Mouse (Mus musculus) cerebellum, adult 2 months (tissue): ENCODE data around the gene As3mt. TPM values are rescaled to one million over a fixed set of nuclear protein-coding genes. Genes with fewer than 3 reads are reported as not detected.

Experiments
- DNase-seq, 2 experiments: peaks; one replicate each; pipeline ENCODE4 v3.0.0; 2021
- H3K27ac ChIP-seq: fragments of 200-500 bp; 2 replicates; pipeline ENCODE4 v1.5.1; 2012; ENCODE audit warnings: low read length, control low read depth, inconsistent platforms; ENCODE audit not compliant: insufficient read depth
- H3K27me3 ChIP-seq: fragments of 200-500 bp; 2 replicates; pipeline ENCODE4 v1.6.1; 2012; ENCODE audit warnings: inconsistent platforms, mild to moderate bottlenecking, low read length, moderate library complexity; ENCODE audit not compliant: control insufficient read depth, insufficient read depth
- H3K4me1 ChIP-seq: fragments of 200-500 bp; 2 replicates; pipeline ENCODE4 v1.6.1; 2011; ENCODE audit warnings: low read length; ENCODE audit not compliant: control insufficient read depth, insufficient read depth
- H3K4me3 ChIP-seq: fragments of 200-500 bp; replicated peaks from 2 replicates; pipeline ENCODE3; 2011; ENCODE audit warnings: mild to moderate bottlenecking, low read depth, low read length, control low read depth; ENCODE audit not compliant: insufficient read depth
- CTCF ChIP-seq: fragments of 200-500 bp; IDR thresholded peaks from 2 replicates; pipeline ENCODE4 v1.5.1; 2011; ENCODE audit warnings: low read depth, mild to moderate bottlenecking, control low read depth, low read length, moderate library complexity, borderline replicate concordance; ENCODE audit not compliant: insufficient read depth
- POLR2A ChIP-seq: fragments of 200-500 bp; IDR thresholded peaks from 2 replicates; pipeline ENCODE4 v1.6.1; 2011; ENCODE audit warnings: low read length, control low read depth, borderline replicate concordance; ENCODE audit not compliant: insufficient read depth
- WGBS: fragments of 180-500 bp; shearing (Covaris S2); methylation state at CpG from one replicate; pipeline ENCODE4 v1.1.7; 2018; 5-methylcytosine and 5-hydroxymethylcytosine counted together
- polyA plus RNA-seq: library from polyadenylated mRNA; depleted of rRNA; stranded (reverse); fragments of >200 nt; gene quantifications from 2 replicates; pipeline ENCODE4 v1.2.3, GENCODE M21; 2012

Gene As3mt
- polyA plus RNA-seq, 1 experiment, result 16.5 TPM

- TF ChIP-seq POLR2A (no peak), CTCF (no peak)
- no peaks in the 10 kb centered on the region for H3K4me1 ChIP-seq
- DNase-seq, result no peak
- H3K4me3 ChIP-seq, result no peak overlapping the region
- no peak overlapping the region for H3K27ac ChIP-seq
- 80% methylated on average over 10 of the region's 10 CpGs for WGBS
- no peaks in the 10 kb centered on the region for H3K27me3 ChIP-seq
These were observed 39.0 kb upstream of the As3mt start for GRCm38 (mm10) chr19:46668263-46668662.

GRCm38 (mm10) chr19:46669802-46670201 is 37.5 kb upstream of the As3mt start:
- WGBS, result 92% methylated on average over 5 of the region's 5 CpGs
- TF ChIP-seq CTCF, result no peak
- TF ChIP-seq POLR2A, result no peak

GRCm38 (mm10) chr19:46670691-46671090 is 36.6 kb upstream of the As3mt start:
- Histone ChIP-seq H3K4me3 (no peak overlapping the region), H3K27me3 (no peaks in the 10 kb centered on the region), H3K27ac (no peak overlapping the region), H3K4me1 (no peaks in the 10 kb centered on the region)
- 31% methylated on average over 13 of the region's 13 CpGs for WGBS
- TF ChIP-seq CTCF (peak; percentile 96), POLR2A (no peak)
- peak; percentile 50 to 61 for DNase-seq

More at GRCm38 (mm10) chr19:46669802-46670201, 37.5 kb upstream of the As3mt start:
- no peak for DNase-seq
- Histone ChIP-seq H3K27me3 (no peaks in the 10 kb centered on the region), H3K4me1 (no peaks in the 10 kb centered on the region), H3K4me3 (no peak overlapping the region), H3K27ac (no peak overlapping the region)

DNA sequence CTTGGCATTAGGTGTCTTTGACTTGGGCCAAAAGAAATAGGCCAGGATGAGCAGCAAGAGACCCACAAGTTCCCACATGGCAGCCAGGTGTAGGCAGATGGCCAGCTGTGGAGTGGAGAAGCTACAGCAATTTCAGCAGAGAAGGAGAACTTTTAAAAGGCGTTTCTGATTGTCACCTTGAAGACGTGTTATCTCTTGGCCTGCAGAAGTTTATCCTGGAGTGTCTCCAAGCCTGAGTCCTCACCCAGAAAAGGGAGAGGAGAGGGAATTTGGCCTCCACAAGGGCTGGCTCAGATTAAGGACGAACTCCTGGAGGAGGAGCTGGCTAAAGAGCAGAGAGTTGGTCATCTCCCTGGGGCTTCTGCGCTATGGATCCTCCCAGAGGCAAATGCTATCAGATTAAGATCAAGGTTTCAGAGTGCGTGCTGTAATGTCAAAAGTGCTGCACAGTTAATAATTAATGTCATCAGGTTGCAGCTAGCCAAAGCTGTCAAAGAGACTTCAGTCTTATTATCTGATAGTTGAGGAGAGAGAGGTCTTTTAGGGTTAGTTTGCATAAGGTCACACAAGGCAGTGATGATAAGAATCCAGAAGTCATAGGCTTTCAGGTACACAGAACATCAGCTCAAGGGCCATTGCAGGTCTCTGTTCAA is 34.4 kb upstream of the As3mt start, which contains the start of gene Cyp17a1:
Gene Cyp17a1, minus strand, starts transcription at position 407 of the 653 bp plus-strand sequence.
- WGBS, result 49% methylated on average over 5 of the region's 5 CpGs
- no peak for TF ChIP-seq CTCF
- TF ChIP-seq POLR2A, result no peak
- H3K27ac ChIP-seq, result no peak within 1 kb of the TSS
- no peaks in the 10 kb centered on the region for H3K4me1 ChIP-seq
- no peak within 1 kb of the TSS for H3K4me3 ChIP-seq
- no peaks in the 10 kb centered on the region for H3K27me3 ChIP-seq
- no peak for DNase-seq

GRCm38 (mm10) chr19:46675641-46676040 is 31.6 kb upstream of the As3mt start:
- H3K27me3 ChIP-seq, result no peaks in the 10 kb centered on the region
- TF ChIP-seq POLR2A (no peak), CTCF (no peak)
- H3K4me3 ChIP-seq, result no peak overlapping the region
- H3K27ac ChIP-seq, result no peak overlapping the region
- H3K4me1 ChIP-seq, result no peaks in the 10 kb centered on the region
- 78% methylated on average over 3 of the region's 3 CpGs for WGBS
- DNase-seq, result no peak

DNA sequence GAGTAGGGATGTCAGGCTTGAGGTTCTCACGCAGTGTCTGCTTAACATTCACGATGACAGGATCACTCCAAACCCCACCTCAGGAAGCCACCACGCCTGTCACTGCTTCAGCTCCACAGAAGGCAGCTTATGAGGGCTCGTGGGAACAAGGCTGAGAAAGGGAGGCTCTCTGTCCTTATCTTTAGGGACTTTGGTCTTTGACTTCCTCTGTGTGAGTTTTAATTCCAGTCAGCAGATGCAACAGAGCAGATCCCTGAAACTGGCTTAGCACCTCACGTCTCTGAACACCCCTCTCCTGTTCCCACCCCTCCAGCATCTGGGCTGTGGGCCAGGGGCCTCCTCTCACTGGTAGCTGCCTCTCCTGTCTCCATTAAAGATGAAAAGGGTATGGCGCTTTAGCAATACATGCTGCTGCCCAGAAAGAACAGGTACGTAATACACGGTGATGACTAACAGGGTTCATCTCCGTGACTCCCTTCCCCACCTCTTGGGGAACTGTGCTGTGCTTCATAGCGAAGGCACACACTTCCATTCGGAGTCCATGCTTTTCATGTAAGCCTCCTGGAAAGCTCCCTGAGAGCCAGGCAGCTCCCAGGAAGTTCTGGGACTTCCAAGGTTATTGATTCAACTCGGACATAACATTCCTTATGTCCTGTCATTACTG is 27.4 kb upstream of the As3mt start:
- no peaks in the 10 kb centered on the region for H3K4me1 ChIP-seq
- 66% methylated on average over 12 of the region's 12 CpGs for WGBS
- no peak for DNase-seq
- TF ChIP-seq CTCF, result no peak
- H3K27ac ChIP-seq, result no peak overlapping the region
- no peaks in the 10 kb centered on the region for H3K27me3 ChIP-seq
- H3K4me3 ChIP-seq, result no peak overlapping the region

DNA sequence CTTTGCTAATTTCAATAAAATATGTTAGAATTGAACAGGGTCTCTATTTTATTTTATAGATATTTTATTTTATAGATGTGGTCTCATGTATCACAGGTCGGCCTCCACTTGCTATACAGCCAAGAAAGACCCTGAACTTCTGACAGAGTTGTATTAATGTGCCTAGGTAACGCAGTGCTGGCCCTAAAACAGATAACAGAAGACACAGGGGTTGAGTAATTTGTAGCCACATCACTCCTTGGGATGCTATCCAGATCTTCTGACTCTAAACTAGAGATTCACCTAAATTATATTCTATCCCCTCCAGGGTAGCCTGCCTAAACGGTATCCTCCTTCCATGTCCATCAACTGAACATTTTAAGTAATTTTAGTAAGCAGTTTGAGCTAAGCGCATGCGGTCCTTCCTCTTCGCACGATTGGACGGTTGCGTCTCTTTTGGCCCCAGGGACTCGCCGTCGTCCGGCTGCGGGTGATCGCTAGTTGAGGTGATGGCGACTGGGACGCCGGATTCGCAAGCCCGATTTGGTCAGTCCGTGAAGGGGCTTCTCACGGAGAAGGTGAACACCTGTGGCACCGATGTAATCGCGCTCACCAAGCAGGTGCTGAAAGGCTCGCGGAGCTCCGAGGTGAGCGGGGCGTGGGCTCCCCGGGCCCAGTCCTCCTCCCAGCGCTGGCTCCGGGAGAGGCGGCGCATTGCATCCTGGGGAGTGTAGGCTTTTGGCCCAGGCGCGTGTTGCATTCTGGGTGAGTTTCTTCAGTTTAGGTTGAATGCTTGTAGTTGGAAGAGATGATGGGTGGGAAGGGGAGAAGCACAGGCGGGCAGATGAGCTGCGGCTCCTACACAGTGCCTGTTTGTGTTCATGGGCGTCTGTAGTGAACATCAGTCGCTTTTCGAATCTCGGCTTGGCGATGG is 17.5 kb upstream of the As3mt start, which contains the start of gene Borcs7:
Gene Borcs7, plus strand, starts transcription at position 447 of the 913 bp plus-strand sequence.
- Histone ChIP-seq H3K27me3 (no peaks in the 10 kb centered on the region), H3K27ac (peak within 1 kb of the TSS; percentile 92), H3K4me3 (peak within 1 kb of the TSS; percentile 90), H3K4me1 (no peaks in the 10 kb centered on the region)
- no peak for TF ChIP-seq CTCF
- TF ChIP-seq POLR2A, result peak; percentile 67; the same call in 1 of the 2 replicates
- peak; percentile 94 to 96 for DNase-seq
- WGBS, result 2% methylated on average over 44 of the region's 44 CpGs

DNA sequence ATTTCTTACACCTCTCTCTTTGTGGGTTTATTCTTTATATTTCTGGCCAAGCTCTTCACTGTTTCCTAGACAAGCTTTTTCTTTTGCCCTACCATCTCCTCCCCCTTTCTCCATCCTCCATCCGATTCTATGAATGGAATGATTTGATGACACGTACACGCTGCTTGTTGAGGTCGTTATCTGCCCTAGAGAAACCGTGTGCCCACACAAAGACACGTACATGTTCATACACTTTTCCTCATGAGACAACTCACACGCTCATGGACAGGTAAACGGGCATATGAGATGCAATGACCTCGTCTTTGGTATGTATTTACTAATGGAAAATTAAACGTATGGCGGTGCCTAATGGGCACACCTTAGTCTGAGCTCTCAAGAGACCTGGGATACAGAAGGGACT is 16.9 kb upstream of the As3mt start:
- no peaks in the 10 kb centered on the region for H3K4me1 ChIP-seq
- H3K27ac ChIP-seq, result no peak overlapping the region
- DNase-seq, result no peak
- 67% methylated on average over 11 of the region's 11 CpGs for WGBS
- no peaks in the 10 kb centered on the region for H3K27me3 ChIP-seq
- TF ChIP-seq POLR2A (no peak), CTCF (no peak)
- peak overlapping the region; percentile 90 for H3K4me3 ChIP-seq
